Mouse (Mus musculus) thymus, adult 2 months (tissue): Measurements from ENCODE around the gene Gigyf1. TPM values are rescaled to one million over a fixed set of nuclear protein-coding genes. Genes with fewer than 3 reads are reported as not detected.

ENCODE experiments used
- DNase-seq: peaks from one replicate; pipeline ENCODE4 v3.0.0; 2021
- H3K27ac ChIP-seq: fragments of 200-500 bp; 2 replicates; pipeline ENCODE4 v1.5.1; 2012; ENCODE audit warnings: low read length, control low read depth; ENCODE audit not compliant: control insufficient read depth, insufficient read depth
- H3K27me3 ChIP-seq: fragments of 200-500 bp; 2 replicates; pipeline ENCODE4 v1.6.1; 2012; ENCODE audit warnings: mild to moderate bottlenecking, low read length, moderate library complexity, mixed read lengths; ENCODE audit not compliant: control insufficient read depth, insufficient read depth
- H3K36me3 ChIP-seq: fragments of 200-500 bp; 2 replicates; pipeline ENCODE4 v1.6.1; 2012; ENCODE audit warnings: mild to moderate bottlenecking, low read length, moderate library complexity; ENCODE audit not compliant: control insufficient read depth, insufficient read depth
- H3K4me1 ChIP-seq: fragments of 200-500 bp; replicated peaks from 2 replicates; pipeline ENCODE4 v1.6.1; 2012; ENCODE audit warnings: low read length; ENCODE audit not compliant: control insufficient read depth, insufficient read depth
- H3K4me3 ChIP-seq: fragments of 200-500 bp; 2 replicates; pipeline ENCODE4 v1.5.1; 2012; ENCODE audit warnings: mild to moderate bottlenecking, low read length, control low read depth, moderate library complexity; ENCODE audit not compliant: control insufficient read depth, insufficient read depth
- CTCF ChIP-seq: fragments of 200-500 bp; IDR thresholded peaks from 2 replicates; pipeline ENCODE4 v1.5.1; 2012; ENCODE audit warnings: mild to moderate bottlenecking, control low read depth, low read length, moderate library complexity, borderline replicate concordance; ENCODE audit not compliant: control insufficient read depth, poor library complexity, insufficient read depth; ENCODE audit errors: extremely low read depth
- POLR2A ChIP-seq: fragments of 200-500 bp; IDR thresholded peaks from 2 replicates; pipeline ENCODE4 v1.6.1; 2012; ENCODE audit warnings: mild to moderate bottlenecking, low read length, control low read depth, moderate library complexity; ENCODE audit not compliant: control insufficient read depth, poor library complexity, insufficient read depth; ENCODE audit errors: extremely low read depth
- WGBS: fragments of 180-500 bp; shearing (Covaris S2); methylation state at CpG from one replicate; pipeline ENCODE4 v1.1.7; 2018; 5-methylcytosine and 5-hydroxymethylcytosine counted together
- polyA plus RNA-seq: library from polyadenylated mRNA; depleted of rRNA; stranded (reverse); fragments of >200 nt; gene quantifications from 2 replicates; pipeline ENCODE4 v1.2.3, GENCODE M21; 2012

Gene Gigyf1
- polyA plus RNA-seq, 1 experiment, result 84.3 TPM

- WGBS, result 98% methylated on average over 8 of the region's 8 CpGs
- Histone ChIP-seq H3K36me3 (peaks cover 83% of the 10 kb centered on the region), H3K27ac (no peak overlapping the region), H3K4me1 (0 out of 2 replicates have a peak, but pooled peaks cover 3% of the 10 kb centered on the region), H3K4me3 (no peak overlapping the region), H3K27me3 (no peaks in the 10 kb centered on the region)
- TF ChIP-seq CTCF (no peak), POLR2A (no peak)
- DNase-seq, result no peak
These were observed 5.8 kb downstream of the Gigyf1 start for GRCm38 (mm10) chr5:137524251-137524515.

- DNase-seq, result no peak
- 90% methylated on average over 13 of the region's 13 CpGs for WGBS
- Histone ChIP-seq H3K36me3 (peaks cover 83% of the 10 kb centered on the region), H3K4me3 (no peak overlapping the region), H3K27me3 (no peaks in the 10 kb centered on the region), H3K4me1 (0 out of 2 replicates have a peak, but pooled peaks cover 3% of the 10 kb centered on the region), H3K27ac (no peak overlapping the region)
- TF ChIP-seq POLR2A (no peak), CTCF (no peak)
These were observed 6.3 kb downstream of the Gigyf1 start for GRCm38 (mm10) chr5:137524671-137525070.

- no peaks in the 10 kb centered on the region for H3K27me3 ChIP-seq
- WGBS, result 78% methylated on average over 16 of the region's 16 CpGs
These were observed 7.2 kb downstream of the Gigyf1 start for GRCm38 (mm10) chr5:137525511-137525910.

GRCm38 (mm10) chr5:137526192-137526936 lies 8.0 kb downstream of the Gigyf1 start:
- TF ChIP-seq POLR2A (no peak), CTCF (no peak)
- Histone ChIP-seq H3K4me1 (peaks cover 13% of the 10 kb centered on the region), H3K4me3 (no peak overlapping the region), H3K27me3 (no peaks in the 10 kb centered on the region), H3K36me3 (peaks cover 74% of the 10 kb centered on the region), H3K27ac (no peak overlapping the region)
- no peak for DNase-seq
- 53% methylated on average over 16 of the region's 16 CpGs for WGBS

More at GRCm38 (mm10) chr5:137525511-137525910, 7.2 kb downstream of the Gigyf1 start:
- Histone ChIP-seq H3K4me1 (peaks cover 6% of the 10 kb centered on the region), H3K27ac (no peak overlapping the region), H3K4me3 (no peak overlapping the region), H3K36me3 (peaks cover 83% of the 10 kb centered on the region)
- TF ChIP-seq CTCF (no peak), POLR2A (no peak)
- DNase-seq, result no peak

GRCm38 (mm10) chr5:137527413-137527812 lies 9.1 kb downstream of the Gigyf1 start:
- Histone ChIP-seq H3K4me3 (no peak overlapping the region), H3K27me3 (no peaks in the 10 kb centered on the region), H3K4me1 (peaks cover 13% of the 10 kb centered on the region), H3K27ac (no peak overlapping the region), H3K36me3 (peaks cover 66% of the 10 kb centered on the region)
- TF ChIP-seq POLR2A, result no peak
- no peak for TF ChIP-seq CTCF
- no peak for DNase-seq
- 88% methylated on average over 1 of the region's 1 CpGs for WGBS

- 92% methylated on average over 22 of the region's 22 CpGs for WGBS
- peaks cover 56% of the 10 kb centered on the region for H3K36me3 ChIP-seq
These were observed 10.1 kb downstream of the Gigyf1 start for GRCm38 (mm10) chr5:137528247-137528968.

More at GRCm38 (mm10) chr5:137528247-137528968, 10.1 kb downstream of the Gigyf1 start:
- Histone ChIP-seq H3K4me3 (no peak overlapping the region), H3K27me3 (no peaks in the 10 kb centered on the region), H3K27ac (no peak overlapping the region), H3K4me1 (peaks cover 13% of the 10 kb centered on the region)
- DNase-seq, result no peak
- TF ChIP-seq POLR2A (no peak), CTCF (no peak)
